Mouse (Mus musculus) testis, postnatal 10 days (tissue): ENCODE data around the gene Gmnn.
"Not testable (repeated sequence)": the region's sequence is repeated elsewhere in the genome, so short reads cannot be mapped to it uniquely, and the experiment has no call there.

Source experiments
- DNase-seq: peaks from one replicate; pipeline ENCODE4 v3.0.0; 2021; ENCODE audit warnings: low spot score

The Gmnn gene

GRCm38 (mm10) chr13:24761403-24762227 is at the start of gene Gmnn:
Gene Gmnn (minus strand): TSS chr13:24761923.
- DNase-seq = peak; percentile 92

DNA sequence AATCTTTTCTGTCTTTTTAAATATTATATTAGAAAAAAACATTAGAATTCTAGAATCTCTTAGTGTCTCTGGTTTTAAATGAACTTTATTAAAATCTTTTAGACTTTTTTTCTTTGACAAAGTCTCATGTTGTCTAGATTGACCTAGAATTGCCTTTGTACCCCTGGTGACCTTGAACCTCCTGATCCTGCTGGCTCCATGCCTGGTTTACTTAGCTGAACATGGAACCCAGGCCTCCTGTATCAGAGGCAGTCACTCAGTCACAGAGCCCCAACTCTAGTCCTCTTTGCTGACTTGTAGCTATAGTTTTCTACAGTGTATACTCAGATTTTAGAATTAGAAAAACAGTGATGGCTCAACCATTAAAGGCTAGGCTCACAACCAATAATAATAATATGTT is 44.4 kb upstream of the Gmnn start:
- DNase-seq = peak; percentile 60

DNA sequence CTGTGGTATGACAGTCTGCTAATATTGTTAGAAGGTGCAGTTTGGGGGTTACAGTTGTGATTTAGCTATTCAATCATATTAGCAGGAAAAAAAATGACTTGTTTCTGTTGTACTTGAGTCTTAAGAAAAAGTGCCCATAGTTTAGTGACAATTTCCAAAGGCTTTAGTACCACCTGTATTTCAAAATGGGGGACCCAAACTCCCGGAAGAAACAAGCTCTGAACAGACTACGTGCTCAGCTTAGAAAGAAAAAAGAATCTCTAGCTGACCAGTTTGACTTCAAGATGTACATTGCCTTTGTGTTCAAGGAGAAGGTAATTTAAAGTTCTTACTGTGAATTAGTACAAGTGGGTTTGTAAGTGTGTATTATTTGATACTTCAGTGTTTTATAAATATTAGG is 41.5 kb upstream of the Gmnn start:
- no peak for DNase-seq

DNA sequence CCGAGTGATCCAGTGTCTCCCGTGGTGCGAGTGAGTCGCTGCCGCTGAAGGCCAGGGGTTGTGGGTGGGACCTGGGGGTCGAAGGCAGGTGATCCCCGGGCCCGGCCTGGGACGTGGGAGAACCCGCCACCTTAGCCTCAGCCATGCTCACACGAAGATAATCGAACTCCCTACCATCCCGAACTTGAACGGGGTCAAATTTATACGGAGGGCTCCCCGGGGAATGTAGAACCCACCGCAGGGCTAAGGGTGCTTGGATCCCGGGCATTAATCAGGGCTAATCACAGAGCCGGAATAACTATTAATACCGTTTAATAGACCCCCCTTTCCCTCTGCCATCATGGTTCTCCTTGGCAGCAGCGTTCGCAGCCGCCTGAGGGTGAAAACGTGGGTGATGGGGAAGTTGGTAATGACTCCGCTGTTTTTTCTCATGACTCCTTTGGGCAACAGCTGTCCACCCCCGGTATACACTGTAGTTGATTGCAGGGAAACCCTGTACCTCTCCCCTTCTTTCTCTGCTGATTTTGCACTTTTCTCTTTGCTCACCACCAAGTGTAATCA is 40.5 kb upstream of the Gmnn start:
- DNase-seq = peak; percentile 59

DNA sequence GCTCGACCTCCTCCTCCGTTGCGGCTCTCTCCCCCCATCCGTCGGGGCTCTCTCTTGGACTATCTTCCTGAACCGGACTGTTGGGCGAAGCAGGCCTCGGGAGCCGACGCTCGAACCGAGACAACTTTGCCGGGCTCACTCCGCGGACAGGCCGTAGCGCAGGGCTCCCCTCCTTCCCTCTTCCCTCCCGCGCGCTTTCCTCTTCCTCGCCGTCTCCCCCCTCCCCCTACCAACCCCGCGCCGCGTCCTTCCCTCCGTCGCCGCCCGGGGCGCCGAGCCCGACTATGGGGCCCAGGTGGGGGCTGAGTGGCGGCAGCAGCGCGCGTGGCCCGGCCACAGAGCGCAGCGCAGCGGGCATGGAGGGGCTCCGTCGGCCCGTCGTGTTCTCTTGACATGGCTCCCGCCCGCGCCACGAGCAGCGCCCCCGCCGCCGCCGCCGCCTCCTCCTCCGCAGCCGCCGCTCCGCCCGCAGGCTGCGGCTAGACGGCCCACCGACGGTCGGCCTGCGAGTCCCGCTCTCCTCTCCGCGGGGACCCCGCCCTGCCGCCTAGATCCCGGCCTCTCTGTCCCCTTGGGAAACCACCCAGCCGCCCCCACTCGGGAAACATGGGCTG is 39.7 kb upstream of the Gmnn start, which contains the start of gene BC005537:
Gene BC005537 (plus strand): TSS at position 350 of the 614 bp plus-strand sequence.
- DNase-seq = peak; percentile 79

- DNase-seq = peak; percentile 97
These were observed 39.1 kb upstream of the Gmnn start for GRCm38 (mm10) chr13:24800674-24801307.

GRCm38 (mm10) chr13:24799925-24800673 is 38.4 kb upstream of the Gmnn start:
- peak; percentile 54 for DNase-seq

- DNase-seq = no peak
These were observed 37.7 kb upstream of the Gmnn start for GRCm38 (mm10) chr13:24799378-24799777.

GRCm38 (mm10) chr13:24798686-24799085 is 37.0 kb upstream of the Gmnn start:
- DNase-seq = no peak

GRCm38 (mm10) chr13:24792411-24793045 is 30.8 kb upstream of the Gmnn start:
- no peak for DNase-seq

- no peak for DNase-seq
These were observed 29.6 kb upstream of the Gmnn start for GRCm38 (mm10) chr13:24791349-24791748.

DNA sequence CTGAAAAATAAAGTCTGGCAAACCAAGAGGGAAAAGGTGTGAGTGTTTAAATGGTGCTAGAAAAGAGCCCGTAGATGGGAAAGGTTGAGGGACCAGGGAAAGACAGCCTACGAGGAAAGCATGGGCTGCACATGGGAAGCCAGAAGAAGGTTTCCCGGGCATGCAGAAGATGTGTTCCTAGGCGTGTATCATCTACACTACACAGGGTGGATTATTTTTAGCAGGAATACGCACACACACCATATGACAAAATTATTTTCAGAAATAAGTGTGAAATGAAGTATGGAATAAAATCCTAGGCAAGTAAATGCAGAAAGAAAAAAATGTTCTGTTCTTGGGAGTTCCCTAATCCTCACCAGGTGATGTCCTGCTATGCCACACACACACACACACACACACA is 25.8 kb upstream of the Gmnn start:
- no peak for DNase-seq

DNA sequence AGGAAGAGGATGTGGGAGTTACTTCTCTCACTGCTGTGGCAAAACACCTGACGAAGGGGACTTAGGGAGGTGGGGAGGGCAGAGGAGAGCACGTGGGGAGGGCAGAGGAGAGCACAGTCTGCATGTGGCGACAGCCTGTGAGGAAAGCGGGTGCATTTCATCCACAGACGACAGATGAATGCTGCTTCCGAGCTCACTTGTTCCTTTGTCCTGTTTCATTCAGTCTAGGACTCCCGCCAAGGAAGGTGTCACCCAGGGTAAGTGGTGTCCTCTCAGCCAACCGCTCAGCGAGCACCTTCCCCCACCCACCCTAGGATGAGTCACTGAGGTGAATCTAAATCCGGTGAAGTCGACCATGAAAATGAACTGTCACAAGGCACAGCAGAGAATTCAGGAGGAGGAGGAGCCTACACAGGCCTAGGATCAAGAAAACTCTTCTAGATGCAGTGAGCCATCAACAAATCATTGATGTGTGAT is 24.3 kb upstream of the Gmnn start:
- no peak for DNase-seq

DNA sequence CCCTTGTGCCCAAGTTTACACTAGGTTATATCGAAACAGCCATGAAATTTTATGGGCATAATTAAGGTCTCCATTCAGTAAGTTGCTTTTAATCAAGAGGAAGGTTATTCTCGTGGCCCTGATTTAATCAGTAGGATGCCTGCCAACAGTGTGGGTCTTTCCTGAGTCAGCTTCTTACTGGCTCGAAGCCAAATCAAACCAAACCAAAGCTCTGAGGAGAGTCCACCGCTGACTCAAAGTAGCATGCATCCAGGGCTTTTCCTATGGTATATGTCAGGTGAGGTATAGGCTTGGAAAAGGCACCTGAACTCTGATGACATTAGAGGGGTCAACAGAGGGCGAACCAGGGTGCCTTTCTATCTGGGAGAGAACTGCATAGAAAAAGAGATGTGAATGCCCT is 20.2 kb upstream of the Gmnn start:
- no peak for DNase-seq

DNA sequence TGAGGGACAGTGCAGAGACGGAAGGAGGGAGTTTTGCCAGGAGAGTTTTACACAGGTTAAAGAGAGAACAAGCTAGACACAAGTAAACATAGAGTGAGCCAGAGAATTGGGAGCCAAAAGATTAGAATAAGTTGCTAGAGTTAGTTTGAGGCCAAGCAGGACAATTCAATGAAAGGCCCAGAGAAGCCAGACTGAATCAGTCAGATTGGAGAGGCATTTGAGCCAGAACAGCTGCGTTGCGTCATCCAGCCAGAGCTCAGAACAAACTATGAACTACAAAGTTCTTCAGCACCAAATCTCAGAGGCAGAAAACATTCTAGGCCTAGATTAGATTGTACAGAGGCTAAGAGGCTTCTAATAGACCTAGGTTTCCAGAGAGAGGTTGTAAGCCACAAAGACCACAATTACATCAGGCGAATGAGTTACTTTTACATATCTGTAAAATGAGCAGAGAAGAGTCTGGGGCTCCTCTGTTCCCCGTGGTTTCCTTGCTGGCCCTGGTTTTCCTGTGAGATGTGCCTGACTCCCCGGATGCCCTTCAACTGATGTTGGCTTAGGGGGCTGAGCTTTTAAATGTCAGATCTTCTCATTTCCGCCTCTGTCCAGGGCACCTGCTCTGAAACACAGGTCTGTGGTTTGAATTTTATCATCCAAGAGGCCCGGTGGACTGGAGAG is 17.1 kb upstream of the Gmnn start:
- DNase-seq = no peak

DNA sequence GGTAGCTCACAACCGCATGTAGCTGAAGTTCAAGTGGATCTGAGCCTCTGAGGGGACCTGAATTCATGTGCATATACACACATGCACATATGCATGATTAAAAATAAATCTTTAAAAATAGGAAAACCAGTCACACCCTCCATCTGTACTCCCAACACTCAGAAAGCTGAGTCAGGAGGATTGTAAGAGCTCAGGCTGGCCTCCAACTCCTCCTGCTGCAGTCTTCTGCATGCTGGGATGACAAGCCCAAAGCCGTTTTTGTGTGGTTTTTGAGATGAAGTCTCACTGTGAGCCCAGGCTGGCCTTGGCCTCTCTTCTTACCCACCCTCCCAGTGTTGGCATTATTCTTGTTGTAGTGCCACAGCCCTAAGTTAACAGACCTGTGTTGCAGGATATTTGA is 16.3 kb upstream of the Gmnn start:
- no peak for DNase-seq

DNA sequence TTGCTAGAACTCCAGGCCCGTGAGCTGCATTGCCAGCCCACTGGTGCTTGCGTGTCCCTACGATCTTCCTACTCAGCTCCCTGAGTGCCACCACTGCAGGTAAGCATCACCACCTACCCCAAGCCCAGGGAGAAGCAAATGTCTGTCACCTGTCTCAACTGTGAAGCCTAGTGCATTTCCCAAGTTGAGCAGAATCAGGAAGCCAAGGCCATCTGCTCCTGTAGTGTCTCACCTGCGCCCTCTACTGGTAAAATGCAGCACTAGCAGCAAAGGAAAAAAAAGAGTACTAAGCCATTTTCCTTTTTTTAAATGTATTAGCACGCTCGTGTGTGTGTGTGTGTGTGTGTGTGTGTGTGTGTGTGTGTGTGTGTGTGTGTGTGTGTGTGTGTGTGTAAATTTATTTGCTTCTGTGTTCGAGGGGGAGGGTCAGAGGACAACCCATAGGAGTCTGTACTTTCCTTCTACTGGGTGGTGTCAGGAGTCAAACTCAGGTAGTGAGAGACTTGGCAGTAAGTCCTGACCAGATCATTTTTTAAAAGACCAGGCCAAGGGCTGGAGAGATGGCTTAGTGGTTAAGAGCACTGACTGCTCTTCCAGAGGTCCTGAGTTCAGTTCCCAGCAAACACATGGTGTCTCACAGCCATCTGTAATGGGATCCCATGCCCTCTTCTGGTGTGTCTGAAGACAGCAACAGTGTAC is 14.6 kb upstream of the Gmnn start:
- peak; percentile 54 for DNase-seq

- DNase-seq = not testable (repeated sequence)
These were observed 9.8 kb upstream of the Gmnn start for GRCm38 (mm10) chr13:24771482-24771881.

DNA sequence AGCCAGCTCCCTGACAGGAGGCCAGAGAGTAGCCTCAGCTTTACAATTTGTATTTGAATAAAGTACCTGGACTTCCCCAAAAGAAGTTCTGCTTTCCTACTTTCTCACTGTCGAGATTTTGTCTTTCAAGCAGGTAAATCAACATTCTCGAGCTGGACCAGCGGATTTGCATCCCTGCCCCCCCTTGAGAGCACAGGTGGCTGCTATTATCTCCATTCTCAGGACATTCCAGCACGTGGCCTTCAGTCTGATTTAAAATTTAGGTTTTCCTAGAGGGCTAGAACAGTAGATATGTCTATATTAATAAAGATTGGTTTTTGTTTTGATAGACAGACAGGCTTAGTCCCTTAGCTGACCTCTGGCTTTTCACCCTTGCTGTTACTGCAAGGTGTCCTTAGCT is 6.1 kb upstream of the Gmnn start:
- not testable (repeated sequence) for DNase-seq

DNA sequence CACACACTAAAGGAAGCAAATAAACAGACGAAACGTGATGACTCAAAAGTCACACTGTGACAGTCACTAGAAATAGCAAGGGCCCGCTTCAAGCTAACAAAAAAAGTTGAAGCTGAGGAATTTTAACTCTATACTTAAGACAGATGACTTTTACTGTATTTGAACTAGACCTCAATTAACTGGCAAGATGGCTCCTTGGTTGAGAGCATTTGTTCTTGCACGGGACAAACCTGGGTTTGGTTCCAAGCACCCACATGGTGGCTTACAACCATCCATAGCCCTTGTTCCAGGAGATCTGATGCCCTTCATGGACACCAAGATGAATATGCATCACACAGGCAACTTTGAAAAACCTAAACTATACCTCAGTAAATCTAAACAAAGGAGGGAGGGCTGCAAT is 531 bp upstream of the Gmnn start:
- DNase-seq = peak; percentile 16
